Mouse (Mus musculus) heart, adult 2 months (tissue): ENCODE data around the gene Thoc5.

Experiments
- CTCF ChIP-seq: fragments of 200-600 bp; IDR thresholded peaks from 2 replicates; pipeline ENCODE4 v1.8.1; 2022; ENCODE audit warnings: antibody characterized with exemption, mild to moderate bottlenecking, moderate library complexity
- POLR2A ChIP-seq: fragments of 200-500 bp; IDR thresholded peaks from 2 replicates; pipeline ENCODE4 v1.6.1; 2011; ENCODE audit warnings: mild to moderate bottlenecking, low read depth, low read length, control low read depth; ENCODE audit not compliant: insufficient read depth

DNA sequence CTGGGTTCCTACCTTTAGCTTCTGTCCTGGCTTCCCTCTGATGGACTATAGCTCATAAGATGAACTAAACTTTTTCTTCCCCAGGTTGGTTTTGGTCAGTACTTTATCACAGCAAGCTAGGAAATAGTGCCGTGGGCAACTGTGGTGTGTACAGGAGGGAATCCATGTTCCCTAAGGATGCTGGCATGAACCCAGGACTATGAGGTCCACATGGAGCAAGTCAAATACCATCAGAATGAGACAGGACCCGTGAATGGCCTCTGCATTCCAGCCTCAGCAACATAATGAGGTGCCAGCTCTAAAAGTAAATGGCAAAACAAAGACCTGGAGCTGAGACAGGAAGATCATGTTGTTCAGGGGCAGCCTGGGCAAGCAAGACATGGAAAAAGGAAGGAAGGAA lies 36.7 kb upstream of the Thoc5 start:
- no peak for TF ChIP-seq CTCF
- TF ChIP-seq POLR2A, result no peak
